Mouse (Mus musculus) kidney, postnatal 36 days (tissue): Measurements from ENCODE around the gene Fosl2.
"Not testable (repeated sequence)": the region's sequence is repeated elsewhere in the genome, so short reads cannot be mapped to it uniquely, and the experiment has no call there.

Source experiments
- DNase-seq, 2 experiments: peaks; one replicate each; pipeline ENCODE4 v3.0.0; 2021 to 2022; ENCODE audit warnings: mixed read lengths in 2 of 2

The Fosl2 gene

GRCm38 (mm10) chr5:32134051-32134732 is 1.4 kb upstream of the Fosl2 start:
- peak; percentile 55 to 64 for DNase-seq

GRCm38 (mm10) chr5:32134903-32135335 is 682 bp upstream of the Fosl2 start:
- DNase-seq = peak; percentile 71 to 84

- DNase-seq = peak; percentile 82 to 85
These were observed 781 bp downstream of the Fosl2 start for GRCm38 (mm10) chr5:32136301-32136863.

- DNase-seq = peak; percentile 69
These were observed 1.5 kb downstream of the Fosl2 start for GRCm38 (mm10) chr5:32137106-32137522.

DNA sequence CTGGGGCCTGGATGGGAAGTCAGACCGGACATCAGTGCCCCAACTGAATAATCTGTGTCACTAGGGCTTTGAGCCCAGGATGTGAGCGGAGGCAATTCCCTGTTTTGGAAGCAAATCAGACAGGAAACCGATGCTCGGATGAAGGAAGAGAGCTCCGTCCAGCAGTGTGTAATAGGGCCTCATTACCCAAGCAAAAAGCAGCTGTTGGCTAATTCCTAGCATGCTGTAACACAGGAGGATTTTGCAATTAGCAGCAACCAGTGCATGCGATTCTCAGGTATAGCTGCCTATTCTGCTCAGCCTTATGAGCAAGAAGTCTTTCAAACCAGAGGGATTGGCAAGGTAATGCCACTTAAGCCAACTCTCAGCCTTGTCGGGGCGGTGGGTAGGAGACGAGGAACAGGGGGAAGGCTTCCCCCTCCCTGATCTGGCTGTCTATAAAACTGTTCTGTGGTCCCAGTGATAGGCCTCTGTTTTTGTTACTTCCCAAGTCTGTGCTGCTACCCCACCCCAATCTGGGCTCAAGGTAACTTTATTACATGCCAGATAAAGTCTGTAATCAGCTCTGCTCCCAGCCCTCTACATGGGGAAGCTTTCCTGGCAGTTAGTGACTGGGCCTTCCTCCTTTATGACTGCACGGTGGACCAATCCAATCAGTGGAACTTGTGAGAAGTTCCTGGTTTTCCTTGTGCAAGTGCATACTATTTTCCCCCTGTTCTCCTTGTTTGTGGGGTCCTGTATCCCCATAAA is 3.0 kb downstream of the Fosl2 start:
- DNase-seq = peak; percentile 44 to 49

GRCm38 (mm10) chr5:32139516-32140037 is 4.0 kb downstream of the Fosl2 start:
- peak; percentile 60 to 81 for DNase-seq

- no peak for DNase-seq
These were observed 6.3 kb downstream of the Fosl2 start for GRCm38 (mm10) chr5:32141899-32142298.

DNA sequence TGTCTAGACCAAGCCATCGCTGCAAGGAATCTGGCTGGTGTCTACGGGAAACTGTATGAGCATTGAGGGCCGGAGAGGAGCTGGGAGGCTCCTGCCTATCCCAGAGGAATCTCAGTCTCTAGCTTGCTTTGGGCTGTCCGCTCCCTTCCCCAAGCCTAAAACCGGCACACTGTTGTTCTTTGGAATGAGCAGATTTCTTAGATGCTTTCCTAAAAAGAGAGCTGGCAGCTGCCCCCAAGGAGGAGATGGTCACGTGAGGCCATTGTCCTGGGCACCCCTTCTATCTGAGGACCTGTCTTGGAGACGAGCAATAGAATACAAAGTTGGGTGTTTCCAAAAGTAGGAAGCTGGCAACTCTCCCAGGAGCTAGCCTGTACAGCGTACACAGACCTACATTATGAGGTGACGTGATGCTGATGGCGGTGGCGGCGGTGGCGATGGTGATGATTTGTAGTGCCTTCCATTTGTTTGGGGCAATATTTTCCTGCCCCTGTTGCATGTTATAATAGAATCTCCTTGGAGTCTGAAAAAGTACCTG is 7.9 kb downstream of the Fosl2 start:
- DNase-seq = peak; percentile 41 to 43

- no peak for DNase-seq
These were observed 10.7 kb downstream of the Fosl2 start for GRCm38 (mm10) chr5:32146281-32146680.

DNA sequence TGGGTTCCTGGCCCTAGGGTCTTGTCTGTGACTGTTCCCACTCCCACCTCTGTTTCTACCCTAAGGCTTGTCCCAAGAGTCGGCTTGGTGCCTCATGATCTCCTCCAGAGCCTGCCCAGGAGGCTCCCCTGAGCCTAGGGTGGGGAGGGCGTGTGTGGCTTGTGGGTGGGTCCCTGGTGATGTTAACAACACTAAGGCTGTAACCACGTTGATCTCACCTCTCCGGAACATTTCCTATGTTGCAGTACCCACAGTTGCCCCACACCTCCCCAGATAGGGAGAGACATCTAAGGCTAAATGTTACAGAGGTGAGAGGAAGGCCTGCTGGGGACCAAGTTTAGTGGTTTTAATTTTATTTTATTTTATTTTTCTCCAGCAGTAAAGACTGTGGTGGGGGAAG is 13.0 kb downstream of the Fosl2 start:
- no peak for DNase-seq

DNA sequence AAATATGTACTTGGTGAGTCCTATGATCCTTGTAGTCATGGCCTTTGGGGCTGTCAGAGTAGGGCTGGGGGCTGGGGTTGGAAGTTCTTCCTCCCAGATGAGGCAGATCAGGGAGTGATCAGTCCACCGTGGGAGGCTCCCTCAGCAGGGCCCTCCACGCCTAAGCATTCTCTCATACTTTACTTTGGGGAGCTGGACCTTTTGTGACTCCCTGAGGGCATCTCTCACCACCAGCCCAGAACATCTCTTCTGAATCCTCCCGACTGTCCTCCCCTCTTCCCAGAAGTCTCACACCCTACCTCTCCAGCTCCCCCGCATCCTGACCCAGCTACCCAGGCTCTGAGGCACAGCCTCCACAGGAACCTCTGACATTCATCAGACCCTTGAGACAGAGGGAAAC is 15.6 kb downstream of the Fosl2 start:
- DNase-seq = no peak

DNA sequence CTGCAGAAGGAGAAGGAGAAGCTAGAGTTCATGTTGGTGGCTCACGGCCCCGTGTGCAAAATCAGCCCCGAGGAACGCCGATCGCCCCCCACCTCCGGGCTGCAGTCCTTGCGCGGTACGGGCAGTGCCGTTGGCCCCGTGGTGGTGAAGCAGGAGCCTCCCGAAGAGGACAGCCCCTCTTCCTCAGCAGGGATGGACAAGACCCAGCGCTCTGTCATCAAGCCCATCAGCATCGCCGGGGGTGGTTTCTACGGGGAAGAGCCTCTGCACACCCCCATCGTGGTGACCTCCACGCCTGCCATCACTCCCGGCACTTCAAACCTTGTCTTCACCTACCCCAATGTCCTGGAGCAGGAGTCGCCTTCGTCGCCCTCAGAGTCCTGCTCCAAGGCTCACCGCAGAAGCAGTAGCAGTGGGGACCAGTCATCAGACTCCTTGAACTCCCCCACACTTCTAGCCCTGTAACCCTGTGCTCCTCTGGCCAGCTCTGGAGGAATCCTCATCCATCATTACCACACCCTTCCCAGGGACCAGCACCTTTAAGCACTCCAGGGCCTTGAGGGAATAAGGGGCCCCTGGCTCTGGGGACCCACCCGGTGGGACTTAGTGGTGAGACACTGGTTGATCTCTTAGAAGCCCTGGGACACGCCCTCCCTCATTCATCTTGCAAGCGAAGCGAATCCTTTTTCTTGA is 17.3 kb downstream of the Fosl2 start:
- DNase-seq = no peak

DNA sequence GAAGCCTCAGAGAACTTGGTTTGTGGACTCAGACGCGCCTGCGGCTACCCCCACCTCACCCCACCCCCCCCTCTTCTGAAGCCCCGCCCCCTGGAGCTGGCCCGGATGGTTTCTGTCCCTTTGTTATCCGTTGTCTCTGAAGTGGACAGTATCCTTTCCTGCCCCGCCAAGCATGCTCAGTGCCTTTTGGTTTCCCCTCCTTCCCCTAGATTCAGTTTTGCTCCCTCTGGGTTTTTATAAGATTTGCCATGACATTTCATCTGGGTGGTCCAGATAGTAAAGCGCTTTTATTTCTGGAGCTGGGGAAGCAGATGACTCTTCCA is 17.8 kb downstream of the Fosl2 start:
- no peak for DNase-seq

- DNase-seq = no peak
These were observed 18.3 kb downstream of the Fosl2 start for GRCm38 (mm10) chr5:32153791-32154490.

GRCm38 (mm10) chr5:32154931-32155688 is 19.5 kb downstream of the Fosl2 start:
- peak; percentile 52 to 55 for DNase-seq

GRCm38 (mm10) chr5:32155927-32156326 is 20.3 kb downstream of the Fosl2 start:
- DNase-seq = no peak

GRCm38 (mm10) chr5:32163478-32164043 is 28.0 kb downstream of the Fosl2 start:
- DNase-seq = no peak

DNA sequence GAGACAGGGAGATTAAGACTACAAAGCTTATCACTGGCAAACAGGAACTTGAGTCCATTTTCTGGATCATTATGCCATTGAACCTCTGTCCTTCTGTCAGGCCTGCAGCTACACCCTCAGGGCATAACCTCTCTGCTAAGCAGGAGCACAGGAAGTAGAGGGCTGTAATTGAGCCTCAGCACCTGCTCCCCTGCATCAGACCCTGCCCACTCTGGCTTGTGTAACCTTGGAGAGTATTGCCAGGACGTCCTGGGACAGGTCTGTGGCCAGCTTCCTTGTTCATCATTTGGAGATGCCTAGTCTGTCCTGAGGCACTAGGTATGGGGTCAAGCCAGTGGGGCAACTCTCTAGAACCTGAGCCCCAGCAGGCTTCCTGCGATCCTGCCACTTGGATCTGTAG is 36.6 kb downstream of the Fosl2 start:
- no peak for DNase-seq

GRCm38 (mm10) chr5:32176800-32177199 is 41.2 kb downstream of the Fosl2 start:
- DNase-seq = no peak

- no peak for DNase-seq
These were observed 42.1 kb downstream of the Fosl2 start for GRCm38 (mm10) chr5:32177737-32178136.

DNA sequence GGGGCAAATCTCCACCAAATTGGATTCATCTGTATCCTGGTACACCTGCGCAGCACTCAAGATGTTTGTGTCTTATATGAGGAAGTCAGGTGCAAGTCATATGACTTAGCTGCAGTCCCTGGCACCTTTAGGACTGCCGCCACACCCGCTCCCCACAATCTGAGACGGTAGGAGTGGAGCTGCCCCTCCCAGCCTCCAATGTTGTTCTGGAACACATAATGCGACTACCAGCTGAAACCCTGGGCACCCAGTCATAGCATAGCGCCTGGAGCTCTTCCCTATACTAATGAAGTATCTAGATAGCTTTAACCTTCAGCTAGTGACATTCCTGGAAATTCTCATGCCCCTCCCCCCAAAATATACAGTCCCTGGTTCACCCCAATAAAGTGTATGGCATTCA is 43.1 kb downstream of the Fosl2 start:
- DNase-seq = not testable (repeated sequence)
